Mouse (Mus musculus) naive thymus-derived CD4-positive, alpha-beta T cell, adult 2 months (primary cell): Measurements from ENCODE around the gene Vti1a.

Experiments used
- DNase-seq: peaks from one replicate; pipeline ENCODE4 v3.0.0-alpha.2; 2011; ENCODE audit warnings: low read depth

Vti1a gene

GRCm38 (mm10) chr19:55562487-55563147 is 246.5 kb downstream of the Vti1a start:
- DNase-seq: no peak

- no peak for DNase-seq
Observed at GRCm38 (mm10) chr19:55563148-55563651, 247.1 kb downstream of the Vti1a start.

GRCm38 (mm10) chr19:55564104-55564938 is 248.2 kb downstream of the Vti1a start:
- DNase-seq: no peak

- DNase-seq: no peak
Observed at GRCm38 (mm10) chr19:55565111-55565510, 249.0 kb downstream of the Vti1a start.

GRCm38 (mm10) chr19:55565523-55566369 is 249.7 kb downstream of the Vti1a start:
- no peak for DNase-seq

- DNase-seq: no peak
Observed at GRCm38 (mm10) chr19:55569114-55569513, 253.0 kb downstream of the Vti1a start.

- DNase-seq: no peak
Observed at GRCm38 (mm10) chr19:55569894-55570293, 253.8 kb downstream of the Vti1a start.

GRCm38 (mm10) chr19:55570520-55571296 is 254.6 kb downstream of the Vti1a start:
- no peak for DNase-seq

GRCm38 (mm10) chr19:55571486-55571885 is 255.4 kb downstream of the Vti1a start:
- no peak for DNase-seq

GRCm38 (mm10) chr19:55577306-55578042 is 261.4 kb downstream of the Vti1a start:
- DNase-seq: no peak

GRCm38 (mm10) chr19:55578094-55579085 is 262.3 kb downstream of the Vti1a start:
- no peak for DNase-seq

GRCm38 (mm10) chr19:55579310-55579709 is 263.2 kb downstream of the Vti1a start:
- DNase-seq: no peak

- DNase-seq: no peak
Observed at GRCm38 (mm10) chr19:55580152-55580551, 264.1 kb downstream of the Vti1a start.

- no peak for DNase-seq
Observed at GRCm38 (mm10) chr19:55580667-55581066, 264.6 kb downstream of the Vti1a start.

- no peak for DNase-seq
Observed at GRCm38 (mm10) chr19:55582896-55583653, 267.0 kb downstream of the Vti1a start.

- DNase-seq: no peak
Observed at GRCm38 (mm10) chr19:55585270-55586224, 269.5 kb downstream of the Vti1a start.

- DNase-seq: no peak
Observed at GRCm38 (mm10) chr19:55587638-55588421, 271.7 kb downstream of the Vti1a start.
